Mouse (Mus musculus) gastrocnemius, adult 8-10 months (tissue): ENCODE results near the gene Acvr1. TPM values are rescaled to one million over a fixed set of nuclear protein-coding genes. Genes with fewer than 3 reads are reported as not detected.

Source experiments
- DNase-seq, 2 experiments: peaks; one replicate each; pipeline ENCODE4 v3.0.0; 2022; ENCODE audit warnings: low spot score in 2 of 2
- total RNA-seq, 4 experiments: library from RNA; stranded (reverse); gene quantifications; 2 replicates each; pipeline ENCODE4 v1.2.4; 2022

Acvr1 gene
- 10 to 100 TPM; 15.6 to 29.8 (median 19.0) TPM for total RNA-seq

- DNase-seq, result peak; percentile 82 to 90
These were observed at the start of gene Acvr1, which contains the start of gene Upp2 for GRCm38 (mm10) chr2:58567066-58567810. TSS of gene Acvr1 (minus strand) at chr2:58567157. TSS of gene Upp2 (plus strand) at chr2:58567298.

GRCm38 (mm10) chr2:58615766-58616165 is 48.8 kb upstream of the Acvr1 start:
- DNase-seq, result no peak

- DNase-seq, result no peak
These were observed 47.9 kb upstream of the Acvr1 start for GRCm38 (mm10) chr2:58614851-58615250.

- DNase-seq, result no peak
These were observed 46.8 kb upstream of the Acvr1 start for GRCm38 (mm10) chr2:58613720-58614119.

GRCm38 (mm10) chr2:58604791-58605190 is 37.8 kb upstream of the Acvr1 start:
- no peak for DNase-seq

GRCm38 (mm10) chr2:58603379-58603778 is 36.4 kb upstream of the Acvr1 start:
- DNase-seq, result no peak

- no peak for DNase-seq
These were observed 34.4 kb upstream of the Acvr1 start for GRCm38 (mm10) chr2:58601382-58601781.

- DNase-seq, result no peak
These were observed 32.7 kb upstream of the Acvr1 start for GRCm38 (mm10) chr2:58599639-58600038.

GRCm38 (mm10) chr2:58597556-58597955 is 30.6 kb upstream of the Acvr1 start:
- no peak for DNase-seq

- DNase-seq, result peak; percentile 7 to 49
These were observed 29.9 kb upstream of the Acvr1 start for GRCm38 (mm10) chr2:58596774-58597342.

GRCm38 (mm10) chr2:58595350-58595749 is 28.4 kb upstream of the Acvr1 start:
- no peak for DNase-seq

- no peak for DNase-seq
These were observed 23.1 kb upstream of the Acvr1 start for GRCm38 (mm10) chr2:58590055-58590454.

GRCm38 (mm10) chr2:58589637-58590036 is 22.7 kb upstream of the Acvr1 start:
- DNase-seq, result no peak

GRCm38 (mm10) chr2:58586311-58586710 is 19.4 kb upstream of the Acvr1 start:
- DNase-seq, result no peak

GRCm38 (mm10) chr2:58574167-58574566 is 7.2 kb upstream of the Acvr1 start:
- DNase-seq, result no peak

- DNase-seq, result no peak
These were observed 2.1 kb upstream of the Acvr1 start for GRCm38 (mm10) chr2:58568841-58569645.

GRCm38 (mm10) chr2:58567866-58568719 is 1.1 kb upstream of the Acvr1 start:
- DNase-seq, result no peak

- peak; percentile 45 to 66 for DNase-seq
These were observed 419 bp downstream of the Acvr1 start for GRCm38 (mm10) chr2:58566410-58567065.

GRCm38 (mm10) chr2:58566049-58566409 is 928 bp downstream of the Acvr1 start:
- DNase-seq, result peak in 1 of 2 experiments; percentile 29

- DNase-seq, result peak; percentile 41 to 57
These were observed 1.7 kb downstream of the Acvr1 start for GRCm38 (mm10) chr2:58565267-58565666.

- DNase-seq, result no peak
These were observed 4.8 kb downstream of the Acvr1 start for GRCm38 (mm10) chr2:58562137-58562536.
